Mouse (Mus musculus): ENCODE data around the gene Il17rc.

Gene Il17rc

DNA sequence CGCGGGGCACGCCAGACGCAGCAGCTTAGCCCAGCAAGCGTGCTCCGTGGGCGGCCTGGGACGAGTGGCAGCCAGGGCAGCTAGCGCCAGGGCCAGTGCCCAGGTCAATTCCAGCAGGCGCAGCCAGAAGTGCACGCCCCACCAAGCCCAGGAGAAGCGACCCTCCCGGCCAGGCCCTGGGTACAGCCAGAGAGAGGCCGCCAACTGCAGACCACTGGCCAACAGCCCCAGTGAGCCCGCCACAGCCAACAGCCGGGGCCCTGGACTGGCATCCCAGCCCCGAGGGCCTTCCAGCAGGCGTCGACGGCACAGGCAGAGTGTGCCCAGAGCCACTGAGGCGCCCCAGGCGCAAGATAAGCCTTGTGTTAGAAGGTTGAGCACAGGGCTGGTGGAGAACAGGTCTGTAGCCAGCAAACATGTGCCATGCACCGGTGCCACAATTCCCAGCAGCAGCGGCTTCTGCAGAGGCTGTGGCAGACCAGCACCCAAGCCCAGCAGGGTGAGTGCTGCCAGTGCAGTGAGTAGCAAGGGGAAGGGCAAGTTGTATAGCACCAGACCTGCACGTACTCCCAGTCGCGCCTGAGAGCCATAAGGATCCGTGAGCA, 23.9 kb downstream of the Il17rc start:
- DNase-seq (ENCODE audit: low read depth), result no peak

- no peak for DNase-seq (ENCODE audit: low read depth)
Measured at GRCm38 (mm10) chr6:113499346-113499745, 28.1 kb downstream of the Il17rc start.

GRCm38 (mm10) chr6:113501388-113502084, 30.3 kb downstream of the Il17rc start, which contains the start of gene Prrt3:
Prrt3 (minus strand) TSS chr6:113501931.
- DNase-seq (ENCODE audit: low read depth), result no peak

DNA sequence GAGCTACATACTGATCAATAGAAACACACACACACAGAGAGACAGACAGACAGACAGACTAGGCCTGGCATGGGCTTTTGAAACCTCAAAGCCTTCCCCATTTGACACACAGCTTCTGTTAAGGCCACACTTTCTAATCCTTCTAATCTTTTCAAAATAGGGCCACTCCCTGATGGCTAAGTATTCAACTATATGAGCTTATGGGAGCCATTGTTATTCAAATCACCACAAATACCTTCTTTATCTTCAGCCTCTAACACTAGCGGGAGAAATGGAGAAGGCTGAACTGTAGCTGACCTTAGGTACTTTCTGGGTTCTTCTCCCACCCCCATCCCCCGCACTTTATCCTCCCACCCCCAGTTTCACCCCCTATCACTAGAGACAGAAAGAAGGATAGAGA, 31.6 kb downstream of the Il17rc start:
- DNase-seq (ENCODE audit: low read depth), result no peak

GRCm38 (mm10) chr6:113505689-113506088, 34.5 kb downstream of the Il17rc start:
- DNase-seq (ENCODE audit: low read depth), result no peak

- DNase-seq (ENCODE audit: low read depth), result no peak
Measured at GRCm38 (mm10) chr6:113507130-113507529, 35.9 kb downstream of the Il17rc start.

- no peak for DNase-seq (ENCODE audit: low read depth)
Measured at GRCm38 (mm10) chr6:113508272-113508946, 37.2 kb downstream of the Il17rc start.

- DNase-seq (ENCODE audit: low read depth), result no peak
Measured at GRCm38 (mm10) chr6:113508947-113509280, 37.7 kb downstream of the Il17rc start.

DNA sequence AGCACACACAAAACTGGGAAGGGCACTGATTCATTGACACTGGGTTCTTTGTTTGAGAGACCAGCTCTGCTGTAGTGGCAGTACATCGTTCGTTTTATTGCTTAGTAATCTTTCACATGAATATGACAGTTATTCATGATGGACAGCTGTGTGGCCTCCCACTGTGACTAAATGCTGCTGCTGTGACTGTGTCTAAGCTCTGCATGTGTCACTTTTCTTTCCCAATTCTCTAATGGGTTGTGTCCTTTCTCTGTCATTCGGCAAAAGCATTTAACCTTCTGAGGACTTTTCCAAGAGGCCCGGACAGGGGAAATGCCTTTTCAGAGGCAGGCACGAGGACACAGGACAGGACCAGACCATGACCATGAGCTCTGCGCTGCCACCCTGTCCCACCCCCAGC, 42.7 kb downstream of the Il17rc start:
- no peak for DNase-seq (ENCODE audit: low read depth)

- DNase-seq (ENCODE audit: low read depth), result no peak
Measured at GRCm38 (mm10) chr6:113514600-113514999, 43.4 kb downstream of the Il17rc start.

- no peak for DNase-seq (ENCODE audit: low read depth)
Measured at GRCm38 (mm10) chr6:113517434-113518080, 46.3 kb downstream of the Il17rc start.

- no peak for DNase-seq (ENCODE audit: low read depth)
Measured at GRCm38 (mm10) chr6:113522310-113522709, 51.1 kb downstream of the Il17rc start.

- no peak for DNase-seq (ENCODE audit: low read depth)
Measured at GRCm38 (mm10) chr6:113523420-113523819, 52.2 kb downstream of the Il17rc start.

- peak; percentile 90 for DNase-seq (ENCODE audit: low read depth)
Measured at GRCm38 (mm10) chr6:113530932-113531839, 60.0 kb downstream of the Il17rc start, which contains the start of the genes Emc3 and Fancd2. Emc3 (minus strand) TSS chr6:113531652. Fancd2 (plus strand) TSS chr6:113531682.

DNA sequence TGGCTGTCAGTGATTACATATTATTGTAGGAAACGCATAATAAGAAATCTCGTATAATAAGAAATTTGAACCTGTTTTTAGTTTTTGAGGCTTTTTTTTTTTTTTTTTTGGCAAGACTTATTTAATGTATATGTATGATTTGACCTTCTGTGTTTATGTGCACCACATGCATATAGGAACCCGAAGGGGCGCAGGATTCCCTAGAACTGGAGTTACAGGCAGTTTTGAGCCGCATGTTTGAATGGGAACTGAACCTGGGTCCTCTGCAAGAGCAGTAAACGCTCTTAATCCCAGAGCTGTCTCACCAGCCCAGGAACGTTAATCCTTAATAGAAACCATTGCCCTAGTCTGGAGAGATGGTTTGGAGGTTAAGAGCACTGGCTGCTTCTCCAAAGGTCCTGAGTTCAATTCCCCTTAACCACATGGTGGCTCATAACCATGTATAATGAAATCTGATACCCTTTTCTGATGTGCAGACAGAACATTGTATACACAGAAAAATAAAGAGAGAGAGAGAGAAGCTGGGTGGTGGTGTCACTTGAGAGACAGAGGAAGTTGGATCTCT, 60.7 kb downstream of the Il17rc start:
- DNase-seq (ENCODE audit: low read depth), result peak; percentile 66

Measured in 416B (cell line).